Mouse (Mus musculus): ENCODE results near the gene Ntn4.

GRCm38 (mm10) chr10:93721625-93722337, 81.3 kb downstream of the Ntn4 start:
- TF ChIP-seq HCFC1 (IDR thresholded peaks at IDR 0.05; ENCODE audit: borderline replicate concordance, insufficient read depth, low read length) (no peak), ZNF384 (IDR thresholded peaks at IDR 0.05; ENCODE audit: low read depth, low read length) (no peak), CHD2 (IDR thresholded peaks at IDR 0.05; ENCODE audit: low read depth, low read length) (no peak), ZC3H11A (IDR thresholded peaks at IDR 0.05; ENCODE audit: borderline replicate concordance, low read depth, low read length) (no peak)

Data from ES-E14 (cell line).